Mouse (Mus musculus): ENCODE data around the gene Phf2.

DNA sequence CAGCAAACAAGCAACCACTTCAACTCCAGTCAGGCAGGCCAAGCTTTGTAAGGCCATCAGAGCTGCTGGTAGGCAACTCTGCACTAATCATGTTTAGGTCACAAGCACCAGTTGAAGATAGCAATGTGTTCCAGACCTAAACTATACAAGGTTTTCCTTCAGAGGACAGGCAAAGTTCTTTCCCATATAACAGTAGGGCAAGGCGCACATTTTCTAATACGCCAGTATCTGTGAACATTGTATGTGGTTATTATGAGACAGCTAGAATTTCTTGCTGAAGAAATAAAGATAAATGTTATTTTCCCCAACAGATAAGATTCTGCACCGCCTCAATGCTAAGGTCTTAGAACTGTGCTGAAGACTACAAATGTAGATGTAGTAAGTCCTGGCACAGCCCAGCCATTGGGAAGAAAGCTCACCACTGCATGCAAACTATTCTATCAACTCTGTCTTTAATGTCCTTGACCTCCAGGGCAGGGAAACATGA lies 46.2 kb upstream of the Phf2 start:
- no peak for TF ChIP-seq CTCF (IDR thresholded peaks at IDR 0.05; ENCODE audit: low read depth)
- no peak for TF ChIP-seq EP300 (optimal IDR thresholded peaks at IDR 0.05)

Measured in stomach, postnatal 0 days (tissue).